Mouse (Mus musculus): ENCODE data around the gene Flrt1. TPM values are rescaled to one million over a fixed set of nuclear protein-coding genes. Genes with fewer than 3 reads are reported as not detected.
A peak's percentile ranks its signal among the peaks of the same experiment; 100 is the strongest.

Gene Flrt1
- polyA plus RNA-seq (2012; rRNA removed), result 0.37 and 0.66 TPM in 2 replicates

DNA sequence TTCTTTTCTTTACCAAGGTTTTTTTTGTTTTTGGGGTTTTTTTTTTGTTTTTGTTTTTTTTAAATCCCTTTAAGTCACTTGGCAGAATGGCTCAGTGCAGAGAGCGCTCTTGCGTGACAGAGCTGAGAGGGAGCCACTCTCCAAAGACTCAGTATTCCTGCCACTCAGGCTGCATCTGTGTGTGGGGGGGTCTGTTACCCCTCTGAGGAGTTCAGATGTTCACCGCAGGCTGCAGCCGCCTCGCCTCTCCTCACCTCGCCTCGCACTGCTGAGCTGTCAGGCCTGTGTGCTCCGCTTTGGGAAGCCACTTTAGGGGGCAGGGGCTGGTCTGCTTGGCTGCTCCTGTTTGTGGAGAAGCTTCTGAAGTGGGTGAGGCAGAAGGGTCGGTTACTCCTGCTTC lies at the start of gene Flrt1:
TSS of gene Flrt1 (minus strand) at position 186 of the 400 bp plus-strand sequence.
- DNase-seq (ENCODE audit: low spot score), result no peak

DNA sequence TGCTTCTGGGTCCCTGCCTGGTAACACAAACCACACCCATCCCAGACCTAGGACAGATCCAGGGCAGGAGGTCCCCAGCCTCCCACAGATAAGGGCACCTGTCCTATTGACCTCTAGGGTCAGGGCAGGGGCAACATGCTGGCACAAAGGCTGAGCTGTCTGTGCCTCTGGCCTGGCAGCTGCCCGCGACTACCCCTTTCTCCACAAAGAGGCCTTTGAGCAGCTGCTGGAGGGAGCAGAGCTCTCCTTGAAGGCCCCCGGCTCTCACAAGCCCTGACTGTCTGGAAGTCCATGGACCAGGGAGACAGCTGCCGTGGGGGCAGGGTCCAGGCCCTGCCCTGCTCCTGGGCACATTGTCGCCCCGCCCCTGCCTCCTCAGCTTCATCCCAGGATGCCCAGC lies 49.7 kb upstream of the Flrt1 start:
- no peak for DNase-seq (ENCODE audit: low spot score)

DNA sequence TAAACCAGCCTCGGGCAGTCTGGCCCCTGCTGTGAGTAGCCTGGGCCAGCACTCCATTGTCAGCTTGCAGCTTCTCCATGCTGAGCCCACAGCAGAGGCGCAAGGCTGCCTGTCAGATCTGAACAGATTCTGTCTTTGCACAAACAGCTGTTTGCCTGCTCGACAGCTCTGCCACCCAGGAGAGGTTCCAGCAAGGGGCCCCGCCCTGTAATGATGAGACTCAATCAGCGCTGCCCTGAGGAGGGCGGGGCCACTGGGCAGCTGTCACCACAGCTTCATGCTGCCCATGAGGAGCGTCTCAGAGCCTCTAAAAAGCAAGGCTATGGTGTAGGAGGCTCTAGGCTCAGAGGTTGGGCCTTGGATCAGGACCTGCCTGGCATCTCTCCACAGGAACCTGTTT lies 47.7 kb upstream of the Flrt1 start:
- DNase-seq (ENCODE audit: low spot score), result no peak

DNA sequence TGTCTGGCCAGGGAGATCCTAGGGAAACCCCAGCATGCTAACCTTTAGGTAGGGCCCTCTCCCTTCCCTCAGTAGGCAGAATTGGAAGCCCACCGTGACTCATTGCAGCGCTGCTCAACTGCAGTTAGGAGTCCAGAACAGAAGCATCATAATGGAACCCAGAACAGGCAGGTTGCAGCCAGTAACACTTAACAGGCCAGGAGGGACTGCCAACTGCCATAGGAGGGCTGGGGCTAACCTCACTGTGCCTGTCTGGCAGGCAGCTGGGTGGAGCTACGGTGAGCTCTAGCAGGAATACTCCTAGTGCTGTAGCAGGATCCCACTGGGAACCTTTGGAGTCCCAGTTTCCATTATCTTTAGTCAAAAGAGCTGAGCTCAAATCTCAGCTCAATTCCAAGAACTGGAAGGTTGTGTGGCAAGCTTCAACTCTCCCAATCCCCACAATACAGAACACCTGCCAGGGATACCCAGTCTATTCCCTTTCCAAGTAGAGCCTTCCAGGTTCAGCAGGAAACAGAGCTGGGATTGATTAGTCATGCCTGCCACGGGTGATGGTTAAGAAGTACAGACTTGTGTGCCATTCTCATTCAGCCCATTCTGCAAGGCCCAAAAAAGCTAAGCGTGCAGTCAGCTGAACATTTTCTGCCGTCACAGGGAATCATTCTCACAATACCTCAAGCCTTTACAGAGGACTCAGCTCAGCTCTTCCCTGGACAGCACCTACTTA lies 46.6 kb upstream of the Flrt1 start:
- no peak for DNase-seq (ENCODE audit: low spot score)

DNA sequence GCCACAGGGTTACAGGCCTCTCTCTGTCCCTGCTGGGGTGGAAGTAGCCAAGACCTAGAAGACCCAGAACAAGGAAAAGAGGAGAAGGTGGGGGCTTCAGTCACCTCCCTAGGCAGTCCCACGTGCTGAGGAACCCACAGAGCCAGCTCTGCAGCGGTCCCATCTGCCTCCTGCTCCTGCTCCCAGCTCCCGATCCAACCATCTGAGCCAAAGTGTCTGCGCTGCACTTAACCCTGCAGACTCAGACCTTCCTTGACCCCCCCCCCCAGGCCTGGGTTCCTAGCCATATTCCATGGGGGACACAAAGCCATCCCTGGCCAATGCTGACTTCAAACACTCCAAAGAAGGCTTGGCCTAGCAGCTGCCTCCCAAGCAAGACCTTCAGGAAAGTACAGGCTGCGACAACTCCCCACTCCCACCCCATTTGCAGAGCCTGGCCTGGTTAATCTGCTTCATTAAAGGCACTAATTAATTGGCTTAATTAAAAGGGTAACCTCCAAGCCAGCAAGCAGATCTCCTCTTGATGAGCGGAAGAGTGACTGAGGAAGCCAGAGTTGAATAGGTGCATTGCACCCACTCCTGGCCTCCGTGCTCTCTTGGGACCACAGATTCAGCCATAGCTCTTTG lies 45.9 kb upstream of the Flrt1 start:
- DNase-seq (ENCODE audit: low spot score), result no peak

DNA sequence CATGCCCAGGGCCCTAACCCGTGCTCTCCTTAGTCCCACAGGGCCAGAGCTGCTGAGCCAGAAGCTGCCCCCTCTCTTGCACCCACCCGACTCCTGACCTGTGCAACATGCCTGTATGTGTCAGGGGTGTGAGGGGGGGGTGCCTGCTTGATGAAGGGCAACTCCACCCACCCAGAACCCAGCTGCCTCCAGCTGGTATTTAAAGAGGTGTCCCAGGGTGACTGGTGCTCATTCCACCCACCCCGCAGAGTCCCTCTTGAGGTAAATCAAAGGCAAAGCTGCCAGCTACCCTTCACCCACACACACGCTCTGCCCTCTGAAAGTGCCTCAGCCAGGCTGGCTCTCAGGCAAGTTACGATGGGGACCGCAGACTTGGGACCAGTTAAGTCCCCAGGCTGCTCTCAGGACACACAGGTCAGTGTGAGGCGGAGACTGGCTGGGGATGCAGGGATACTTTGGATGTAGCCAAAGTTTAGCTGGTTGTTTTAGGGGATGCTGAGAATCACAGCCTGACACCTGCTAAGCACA lies 43.7 kb upstream of the Flrt1 start:
- DNase-seq (ENCODE audit: low spot score), result no peak

DNA sequence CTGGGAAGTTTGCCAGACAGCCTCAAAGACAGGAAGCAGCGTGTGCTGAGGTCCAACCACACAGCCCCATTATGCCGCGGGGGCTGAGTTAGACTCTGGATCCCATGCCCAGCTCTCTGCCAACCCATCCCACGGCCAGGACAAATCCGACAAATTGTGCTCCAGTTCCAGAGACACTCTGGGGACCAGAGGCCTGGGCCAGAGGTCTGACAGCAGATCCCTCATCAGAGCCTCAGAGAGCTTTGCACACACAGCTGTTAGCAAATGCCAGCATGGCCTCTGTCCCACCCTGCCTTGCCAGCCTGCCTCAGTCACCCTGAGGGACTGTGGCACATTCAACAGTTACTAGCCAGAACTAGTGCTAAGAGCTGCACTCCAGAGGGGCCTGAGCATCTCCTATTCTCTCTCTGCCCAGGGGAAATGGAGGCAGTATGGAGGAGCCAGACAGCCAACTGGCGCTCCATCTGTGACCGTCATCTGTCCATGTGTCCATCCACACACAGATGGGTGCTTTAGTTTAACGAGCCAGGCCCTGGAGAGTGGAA lies 43.1 kb upstream of the Flrt1 start:
- no peak for DNase-seq (ENCODE audit: low spot score)

DNA sequence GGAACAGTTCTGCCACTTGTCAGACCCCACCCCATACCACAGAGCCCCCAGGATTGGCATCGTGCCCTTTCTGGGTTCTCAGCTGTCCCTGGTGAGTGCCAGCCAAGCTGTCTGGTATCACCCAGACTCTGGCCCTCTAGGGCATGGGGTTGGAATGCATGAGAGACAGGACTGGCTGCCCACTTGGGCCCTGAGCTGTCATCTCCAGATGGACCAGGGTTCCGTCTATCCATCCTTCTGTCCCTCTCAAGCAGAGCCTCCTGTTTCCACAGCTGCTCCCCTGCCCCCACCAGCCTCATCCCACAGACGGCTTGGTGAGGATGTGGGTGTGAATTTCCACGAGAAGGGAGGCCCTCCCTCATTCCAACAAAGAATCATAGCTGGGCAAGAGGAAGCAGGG lies 42.6 kb upstream of the Flrt1 start:
- no peak for DNase-seq (ENCODE audit: low spot score)

DNA sequence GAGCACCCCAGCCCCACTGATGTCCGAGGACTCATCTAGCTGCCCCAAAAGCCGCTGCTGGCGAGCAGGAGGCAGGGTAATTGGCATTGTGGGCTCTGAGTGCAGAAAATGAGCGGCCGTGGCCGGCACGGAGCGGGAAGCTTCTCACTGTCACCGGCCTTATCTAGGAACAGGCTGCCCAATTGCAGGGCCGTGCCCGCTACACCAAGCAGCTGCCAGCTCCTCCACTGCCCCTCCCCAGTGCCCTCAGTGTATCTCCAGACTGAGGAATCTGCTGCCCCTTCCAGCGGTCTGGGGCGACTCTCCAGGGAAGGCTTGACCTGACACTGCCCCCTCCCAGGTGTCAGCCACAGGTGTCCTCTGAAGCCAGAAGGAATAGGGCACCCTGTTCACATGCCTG lies 40.8 kb upstream of the Flrt1 start:
- no peak for DNase-seq (ENCODE audit: low spot score)

DNA sequence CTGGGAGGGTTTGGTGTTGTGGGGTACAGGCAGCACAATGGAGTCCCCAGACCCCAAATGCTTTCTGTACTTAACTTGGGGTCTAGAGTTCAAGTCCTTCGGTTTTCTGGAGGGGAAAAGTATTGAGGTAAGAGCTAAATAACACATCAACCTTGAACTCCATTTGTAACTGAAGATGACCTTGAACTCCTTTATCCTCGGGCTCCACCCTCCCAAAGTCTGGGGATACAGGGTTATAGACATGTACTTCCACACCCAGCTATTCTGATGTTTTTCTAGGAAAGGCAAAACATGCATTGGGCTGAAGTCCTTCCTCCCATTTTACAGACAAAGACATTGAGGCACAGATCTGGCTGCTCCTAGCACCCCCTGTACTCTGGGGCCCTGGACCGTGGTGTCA lies 38.9 kb upstream of the Flrt1 start:
- no peak for DNase-seq (ENCODE audit: low spot score)

DNA sequence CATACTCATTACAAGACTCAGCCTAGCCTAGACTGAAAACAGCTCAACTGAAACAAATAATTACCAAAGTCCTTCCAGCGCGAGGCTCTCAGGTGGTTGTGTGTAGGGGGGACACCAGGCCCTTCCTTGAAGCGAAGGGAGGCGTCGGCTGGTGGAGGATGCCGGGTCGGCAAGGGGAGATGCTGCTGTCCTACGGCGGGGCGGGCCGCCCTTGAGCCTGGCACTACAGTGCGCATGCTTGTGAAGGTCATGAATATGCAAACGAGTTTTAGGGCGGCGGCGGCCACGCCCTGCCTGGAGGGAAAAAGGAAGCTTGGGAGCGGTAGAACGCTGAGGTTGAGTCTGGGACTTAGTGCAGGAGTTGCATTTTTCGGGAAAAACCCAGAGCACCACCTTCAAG lies 38.3 kb upstream of the Flrt1 start:
- peak; percentile 47 for DNase-seq (ENCODE audit: low spot score)

DNA sequence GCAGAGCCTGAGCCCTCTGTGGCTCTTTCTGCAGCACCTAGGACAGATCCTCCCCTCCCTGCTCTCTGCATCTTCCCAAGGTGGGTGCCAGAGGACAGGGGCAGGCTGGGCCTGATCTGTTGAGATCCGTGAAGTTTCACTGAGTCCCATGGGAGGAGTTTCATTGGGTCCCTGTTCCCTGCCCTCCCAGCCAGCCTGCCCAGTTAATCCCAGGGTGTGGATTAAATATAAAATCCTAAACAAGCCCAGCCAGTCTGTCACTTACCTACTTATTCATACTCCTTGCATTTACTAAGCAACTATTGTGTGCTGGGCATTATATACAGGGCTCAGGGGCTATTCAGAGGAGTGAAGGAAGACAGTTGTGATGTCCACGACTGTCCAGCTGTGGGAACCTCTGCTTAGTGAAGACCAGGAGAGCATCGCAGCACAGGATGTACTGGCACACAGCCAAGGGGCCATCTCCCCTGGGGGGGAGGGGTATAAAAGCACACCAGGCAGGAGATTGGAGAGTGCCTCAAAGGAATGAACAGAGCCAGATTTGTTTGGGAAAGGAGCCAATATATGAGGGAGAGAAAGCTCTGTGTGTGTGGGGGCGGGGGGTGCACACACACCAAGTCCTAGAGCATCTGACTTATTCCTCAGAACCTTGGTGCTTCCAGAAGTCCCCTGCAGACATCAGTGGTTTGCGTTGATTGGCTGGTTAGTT lies 36.8 kb upstream of the Flrt1 start:
- DNase-seq (ENCODE audit: low spot score), result no peak

DNA sequence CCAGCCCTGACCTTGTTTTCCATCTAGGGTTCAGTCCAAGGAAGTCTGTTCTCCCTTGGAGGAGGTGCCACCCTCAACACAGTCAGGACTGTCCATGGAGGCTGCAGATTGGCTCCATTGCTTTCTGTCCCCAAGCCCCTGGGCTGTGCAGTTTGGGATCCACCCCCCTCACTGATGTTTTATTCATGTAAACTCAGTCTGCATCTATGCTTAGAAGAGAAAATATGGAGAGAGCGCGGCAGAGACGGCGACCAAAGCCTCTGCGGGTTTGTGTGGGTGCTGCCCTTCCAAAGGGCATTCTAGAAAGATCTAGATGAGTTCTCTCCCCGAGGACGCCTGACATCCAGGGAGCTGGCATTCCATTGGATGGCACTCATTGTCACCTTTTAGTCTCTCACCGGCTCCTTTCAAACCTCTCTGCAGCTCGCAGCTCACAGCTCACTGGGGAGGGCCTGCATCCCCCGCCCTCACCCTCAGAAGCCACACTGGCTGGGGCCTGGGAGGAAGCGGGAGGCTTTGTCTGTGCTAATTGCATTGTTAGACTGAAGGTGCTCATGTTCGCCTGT lies 35.4 kb upstream of the Flrt1 start:
- DNase-seq (ENCODE audit: low spot score), result no peak

DNA sequence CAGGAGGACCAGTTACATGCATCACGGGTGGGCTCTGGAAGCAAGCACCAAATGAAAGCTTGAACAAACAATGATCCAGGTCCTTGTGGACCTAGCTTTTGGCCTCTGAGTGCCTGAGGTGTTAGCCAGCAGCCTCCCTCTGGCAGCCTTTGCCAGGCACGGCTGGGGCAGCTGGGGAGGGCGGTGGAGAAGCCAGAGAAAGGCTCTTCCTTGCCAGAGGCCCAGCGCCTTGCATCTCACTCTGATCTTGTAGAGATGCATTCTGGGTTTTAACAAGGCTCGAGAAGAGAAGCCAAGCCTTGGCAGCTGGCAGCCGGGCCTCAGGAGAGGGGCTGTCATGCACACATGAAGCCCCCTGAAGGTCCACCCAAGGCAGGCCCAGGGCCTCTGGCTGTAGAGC lies 34.8 kb upstream of the Flrt1 start:
- no peak for DNase-seq (ENCODE audit: low spot score)

DNA sequence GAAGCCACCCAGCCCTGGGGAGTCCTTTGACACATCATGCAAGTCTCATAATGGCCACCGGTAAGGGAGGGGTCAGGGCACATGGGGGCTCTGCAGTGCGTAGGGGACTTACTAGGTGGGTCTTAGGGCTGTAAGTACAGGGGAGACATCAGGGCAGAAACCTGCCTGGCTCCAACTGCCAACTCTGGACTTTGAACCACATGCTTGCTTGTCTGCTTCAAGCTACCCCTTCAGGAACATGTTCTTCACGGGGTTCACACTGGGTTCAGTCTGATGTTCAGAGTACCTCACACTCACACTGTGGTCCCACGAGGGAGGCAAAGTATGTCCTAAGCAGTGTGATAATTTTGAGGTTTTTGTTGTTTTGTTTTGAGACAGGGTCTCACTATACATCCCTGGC lies 33.8 kb upstream of the Flrt1 start:
- DNase-seq (ENCODE audit: low spot score), result no peak

DNA sequence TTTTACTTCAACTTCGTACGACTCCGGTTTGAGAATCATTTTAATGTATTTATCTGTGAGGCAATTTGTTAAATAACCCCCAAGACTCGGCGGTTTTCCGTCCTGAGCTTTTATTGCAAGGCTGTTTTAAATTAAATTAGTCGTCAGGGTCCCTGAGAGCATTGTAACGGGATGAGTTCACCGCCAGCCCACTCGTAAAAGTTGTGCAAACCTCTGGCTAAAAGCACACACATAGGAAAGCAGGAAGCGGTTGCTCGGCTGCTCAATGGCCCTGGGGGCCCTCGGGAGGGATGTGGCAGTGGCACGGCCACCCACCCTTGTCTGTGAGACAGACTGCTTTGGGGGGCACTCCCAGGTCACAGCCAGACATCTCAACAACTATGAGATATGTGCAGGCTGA lies 32.8 kb upstream of the Flrt1 start:
- DNase-seq (ENCODE audit: low spot score), result no peak

DNA sequence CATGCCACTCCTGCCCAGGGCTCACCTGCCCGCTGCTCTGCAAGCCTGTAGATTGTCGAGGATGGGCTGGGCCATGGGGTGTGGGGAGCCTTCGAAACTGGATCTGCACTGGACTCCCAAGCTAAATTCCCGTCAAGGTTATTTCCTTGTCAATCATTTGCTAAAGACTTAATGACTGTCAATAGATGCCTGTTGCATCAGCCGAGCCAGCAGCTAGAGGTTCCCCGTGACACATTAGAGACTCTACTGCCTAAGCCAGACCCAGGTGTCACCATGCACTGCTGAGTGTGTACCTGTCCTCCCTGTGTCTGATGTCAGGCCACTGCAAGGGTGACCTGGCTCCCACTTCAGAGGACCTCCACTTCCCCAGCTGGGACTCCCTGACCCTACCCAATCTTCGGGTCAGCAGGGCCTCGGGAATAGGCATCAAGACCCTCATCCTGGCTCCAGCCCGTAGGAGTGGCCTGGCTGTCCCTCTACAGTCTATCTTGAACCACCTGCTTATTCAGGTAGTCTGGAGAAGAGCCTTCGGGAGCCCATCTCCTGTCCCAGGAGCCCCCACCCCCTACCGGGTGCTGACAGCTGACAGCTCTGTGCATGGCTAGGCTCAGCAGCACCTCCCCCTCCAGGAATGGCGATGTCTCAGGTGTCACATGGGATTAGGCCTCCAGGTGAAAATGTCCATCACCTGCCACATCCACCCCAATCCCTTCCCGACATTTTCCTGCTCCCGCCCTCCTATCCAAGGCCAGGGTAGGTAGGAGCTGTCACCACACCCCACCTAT lies 31.4 kb upstream of the Flrt1 start:
- no peak for DNase-seq (ENCODE audit: low spot score)

DNA sequence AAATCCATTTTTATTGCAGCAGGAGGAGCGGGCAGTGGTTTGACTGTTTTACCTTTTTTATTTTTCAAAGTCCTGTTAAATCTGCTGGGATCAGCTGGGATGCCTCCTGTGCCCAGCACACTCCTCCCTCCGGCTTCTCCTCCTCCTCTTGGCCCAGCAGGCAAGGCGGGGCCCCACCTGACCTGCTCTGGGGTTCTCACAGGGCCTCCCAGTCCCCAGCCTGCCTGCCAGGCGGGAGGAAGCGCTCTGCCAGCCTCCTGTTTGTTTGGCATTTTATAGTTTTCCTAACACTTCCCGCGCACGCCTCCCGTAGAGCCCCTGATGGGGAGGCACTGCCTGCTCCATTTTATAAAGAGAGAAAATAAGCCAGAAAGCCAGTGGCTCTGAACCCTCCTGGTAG lies 30.5 kb upstream of the Flrt1 start:
- DNase-seq (ENCODE audit: low spot score), result no peak

DNA sequence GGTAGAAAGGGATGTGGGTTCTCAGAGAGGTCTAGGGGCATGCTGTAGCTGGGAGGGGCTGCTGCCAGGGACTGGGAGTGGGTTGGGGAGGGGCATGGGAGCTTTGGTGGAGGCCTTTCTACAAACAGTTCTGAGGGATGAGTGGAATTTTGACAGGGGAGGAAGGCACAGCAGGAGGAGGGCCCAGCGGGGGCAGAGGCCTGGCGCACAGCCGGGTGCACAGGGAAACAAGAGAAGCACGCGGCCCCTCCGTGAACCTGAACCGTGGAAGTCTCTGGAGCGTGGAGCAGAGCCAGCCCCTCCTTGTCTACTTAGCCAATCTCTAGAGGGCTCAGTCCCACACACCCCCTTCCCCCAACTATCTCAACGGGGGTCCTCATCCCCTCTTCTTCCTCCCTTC lies 30.0 kb upstream of the Flrt1 start:
- no peak for DNase-seq (ENCODE audit: low spot score)

DNA sequence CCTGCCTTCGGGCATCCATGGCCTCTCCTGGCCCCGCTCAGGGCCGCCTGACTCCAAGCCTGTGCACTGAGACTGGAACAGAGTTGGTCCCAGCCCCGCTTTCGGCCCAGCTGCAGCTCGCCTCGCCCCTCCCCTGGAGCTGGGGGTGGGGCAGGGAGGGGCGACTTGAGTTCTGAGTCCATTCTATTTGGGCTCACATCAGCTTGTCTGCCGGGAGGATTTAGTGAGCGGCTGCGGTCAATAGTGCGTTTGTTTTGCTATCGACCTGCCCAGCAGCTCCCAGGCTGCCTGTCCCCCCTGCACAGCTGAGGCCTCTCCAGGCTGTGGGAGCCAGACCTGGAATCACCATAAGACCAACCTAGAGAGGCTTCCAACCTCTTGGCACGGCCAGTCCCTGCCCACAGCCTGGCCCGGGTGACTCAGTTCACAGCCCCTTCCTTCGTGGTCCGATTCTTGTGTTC lies 29.1 kb upstream of the Flrt1 start:
- no peak for DNase-seq (ENCODE audit: low spot score)

DNA sequence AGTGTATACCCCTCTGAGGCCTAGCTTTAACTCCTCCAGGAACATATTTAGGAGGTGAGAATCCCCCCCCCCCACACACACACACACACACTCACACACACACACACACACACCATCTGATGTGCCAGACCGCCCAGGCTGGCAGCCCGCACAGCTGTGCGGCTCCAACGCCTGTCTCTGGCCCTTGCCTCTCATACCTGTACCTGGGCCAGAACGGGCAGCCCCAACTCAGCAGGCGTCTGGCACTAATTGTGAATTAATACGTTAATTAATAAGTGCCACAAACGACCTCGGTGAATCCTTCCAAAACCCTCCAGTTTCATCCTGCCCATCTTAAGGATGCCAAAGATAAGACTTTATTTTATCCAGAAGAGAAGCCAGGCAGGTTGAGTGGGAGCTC lies 27.9 kb upstream of the Flrt1 start:
- DNase-seq (ENCODE audit: low spot score), result no peak
